Mouse (Mus musculus) adrenal gland, adult (tissue): ENCODE data around the gene Atf7ip.
A peak's percentile ranks its signal among the peaks of the same experiment; 100 is the strongest.

Source experiments
- DNase-seq, 2 experiments: peaks; one replicate each; pipeline ENCODE4 v3.0.0; 2022 to 2023; ENCODE audit warnings: low spot score in 1 of 2; ENCODE audit not compliant: inconsistent age in 2 of 2

The Atf7ip gene

DNA sequence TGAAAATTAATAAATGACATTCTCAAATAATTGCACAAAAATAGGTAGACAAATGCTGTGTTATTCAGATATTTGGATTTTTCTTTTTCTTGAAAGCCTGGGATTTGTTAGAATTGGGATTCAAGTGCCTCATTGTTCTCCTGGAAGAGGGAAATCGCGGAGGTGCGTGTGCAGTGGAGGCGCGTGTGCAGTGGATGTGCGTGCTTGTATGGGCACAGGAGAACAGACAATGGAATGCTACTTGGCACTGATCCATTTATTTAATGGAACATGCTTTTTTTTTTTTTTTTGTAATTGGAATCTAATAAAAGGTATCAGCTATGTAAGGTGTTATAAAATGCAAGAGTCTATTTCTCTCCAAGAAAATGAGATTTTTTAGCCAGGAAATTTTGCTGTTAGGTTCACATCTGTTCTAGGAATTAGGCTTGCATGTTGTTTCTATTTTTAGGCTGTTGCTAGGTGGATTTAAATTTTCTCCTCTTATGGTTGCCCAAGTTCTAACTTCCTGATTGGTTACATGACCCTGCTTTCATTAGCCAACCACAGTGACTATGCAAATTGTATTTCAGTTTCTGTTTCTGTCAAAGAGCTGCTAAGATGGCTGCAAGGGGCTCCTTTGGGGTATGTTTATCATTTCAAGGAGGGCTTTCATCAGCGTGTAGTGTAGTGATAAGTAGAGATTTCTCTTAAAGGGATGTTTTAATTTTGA, 44.8 kb downstream of the Atf7ip start:
- DNase-seq: peak in 1 of 2 experiments; percentile 58

DNA sequence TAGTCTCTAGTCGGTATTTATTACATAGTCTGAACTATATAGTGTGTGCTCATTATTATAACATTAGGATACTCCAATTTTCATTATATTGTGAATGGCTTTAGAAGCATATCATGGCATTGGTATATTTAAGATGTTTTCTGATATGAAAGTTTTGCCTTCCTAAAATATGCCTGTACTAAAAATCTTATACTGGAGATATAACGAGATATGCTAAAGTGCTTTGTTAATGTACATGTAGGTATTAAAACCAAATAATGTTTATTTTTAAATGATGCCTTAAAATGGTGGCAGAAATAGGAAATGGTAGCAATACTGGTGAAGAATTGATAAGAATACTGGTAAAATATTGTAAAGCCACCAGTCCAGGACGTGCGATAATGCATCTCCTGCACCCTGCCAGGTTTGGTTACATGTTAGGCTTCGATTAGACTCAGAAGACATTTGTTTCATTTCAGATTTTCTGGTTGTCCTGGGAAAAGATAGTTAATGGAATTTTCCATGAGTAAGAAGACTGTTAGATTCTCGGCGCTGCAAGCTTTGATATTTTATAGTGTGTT, 45.7 kb downstream of the Atf7ip start:
- no peak for DNase-seq

DNA sequence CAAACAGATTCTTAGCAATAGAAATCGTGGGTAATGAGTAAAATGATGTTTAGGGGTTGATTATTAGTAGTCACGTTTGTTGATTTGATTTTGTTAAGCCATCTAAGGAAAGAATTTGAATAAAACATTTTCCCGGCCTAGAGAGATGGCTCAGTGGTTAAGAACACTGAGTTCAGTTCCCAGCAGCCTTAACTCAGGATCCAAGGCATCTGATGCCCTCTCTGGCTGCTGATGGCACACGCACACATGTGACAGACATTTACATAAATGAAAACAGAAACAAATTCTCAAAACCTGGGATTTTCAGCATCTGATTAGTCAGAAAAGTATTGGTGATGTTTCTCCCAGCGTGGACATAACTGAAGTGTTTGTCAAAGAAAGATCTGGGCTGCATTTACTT, 47.2 kb downstream of the Atf7ip start:
- DNase-seq: no peak

DNA sequence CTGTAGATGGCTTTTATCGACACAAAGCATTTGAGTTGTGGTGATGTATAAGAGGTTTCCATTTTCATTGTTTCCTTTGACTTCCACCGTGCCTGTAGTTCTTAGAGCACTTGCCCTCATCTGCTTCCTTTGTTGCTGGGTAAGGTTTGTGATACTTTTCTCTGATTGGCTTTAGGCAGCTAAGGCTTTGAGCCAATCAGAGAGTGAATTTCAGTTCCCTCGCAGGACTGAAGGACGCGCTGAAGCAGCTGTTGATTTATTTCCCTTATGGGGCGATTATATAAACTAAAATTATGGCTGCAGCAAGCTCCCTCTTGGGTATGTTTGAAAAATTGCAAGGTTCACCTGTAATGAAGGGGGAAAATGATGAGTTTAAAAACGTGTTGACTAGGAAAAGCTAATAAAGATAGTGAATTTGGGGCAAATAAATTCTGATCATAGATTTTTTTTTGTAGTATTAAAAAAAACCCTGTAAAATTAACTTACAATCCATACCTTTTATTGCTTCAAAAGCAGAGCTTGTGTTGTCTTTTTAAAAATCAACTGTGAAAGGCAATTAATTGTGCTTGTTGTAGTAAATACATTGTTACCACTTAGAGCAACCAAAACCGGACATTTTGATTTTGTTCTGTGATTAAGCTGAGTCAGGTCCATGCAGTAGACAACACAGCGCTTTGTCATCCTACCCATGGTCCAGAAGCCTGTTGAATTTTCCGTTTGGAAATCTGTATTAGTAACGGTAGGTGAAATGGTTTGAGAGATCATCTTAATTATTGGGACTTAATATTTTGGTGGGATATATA, 48.0 kb downstream of the Atf7ip start:
- peak; percentile 73 to 87 for DNase-seq

DNA sequence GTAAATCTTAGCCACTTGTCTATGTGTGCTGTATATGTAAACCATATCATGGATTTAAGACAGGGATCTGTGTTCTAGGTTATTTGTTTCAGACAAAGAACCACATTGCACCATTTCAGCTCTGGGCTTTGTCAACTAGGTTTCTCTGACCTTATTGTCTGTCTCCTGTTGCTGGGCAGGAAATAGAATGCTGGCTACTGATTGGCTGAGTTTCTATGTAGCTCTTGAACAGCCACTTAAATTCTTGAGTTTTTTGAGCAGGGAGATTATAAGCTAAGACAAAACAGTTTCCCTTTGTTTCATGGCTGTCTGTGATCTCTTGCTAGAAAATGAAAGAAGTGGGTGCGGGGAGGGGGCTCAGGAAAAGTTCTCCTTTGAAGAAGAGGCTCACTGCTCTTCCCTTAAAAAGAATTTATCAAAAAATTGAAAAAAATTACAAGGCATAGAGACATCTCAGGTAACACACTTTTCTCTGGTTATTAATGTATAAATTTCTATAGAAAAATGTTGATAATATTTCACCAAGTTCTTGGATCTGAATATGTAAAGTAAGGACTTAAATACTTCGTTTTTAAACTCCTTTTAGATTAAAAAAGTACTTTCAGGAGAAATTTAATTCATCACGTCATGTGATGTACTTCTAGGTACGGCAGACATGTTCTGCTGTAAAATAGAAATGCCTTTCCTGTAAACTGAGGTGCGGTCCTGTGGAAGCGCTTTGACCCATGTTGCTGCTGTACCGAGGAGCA, 49.0 kb downstream of the Atf7ip start:
- peak; percentile 47 to 81 for DNase-seq

DNA sequence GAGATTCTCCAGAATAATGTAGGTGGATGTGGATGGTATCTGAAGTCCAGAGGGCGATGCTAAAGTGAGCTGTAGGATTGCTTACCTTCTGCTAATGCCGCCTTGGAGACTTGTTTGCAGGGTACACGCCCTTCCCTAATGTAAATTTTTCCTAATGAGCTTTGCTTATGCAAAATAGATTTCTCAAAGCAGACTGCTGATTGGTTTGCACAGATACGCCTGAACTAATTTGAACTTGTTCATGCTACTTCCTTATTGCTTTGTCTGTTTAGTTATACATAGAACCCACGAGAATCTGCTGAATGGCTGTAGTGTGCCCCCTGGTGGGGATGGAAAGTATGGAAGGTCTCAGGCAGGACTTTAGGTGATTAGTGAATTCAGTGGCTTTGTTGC, 49.6 kb downstream of the Atf7ip start:
- peak; percentile 67 to 91 for DNase-seq

DNA sequence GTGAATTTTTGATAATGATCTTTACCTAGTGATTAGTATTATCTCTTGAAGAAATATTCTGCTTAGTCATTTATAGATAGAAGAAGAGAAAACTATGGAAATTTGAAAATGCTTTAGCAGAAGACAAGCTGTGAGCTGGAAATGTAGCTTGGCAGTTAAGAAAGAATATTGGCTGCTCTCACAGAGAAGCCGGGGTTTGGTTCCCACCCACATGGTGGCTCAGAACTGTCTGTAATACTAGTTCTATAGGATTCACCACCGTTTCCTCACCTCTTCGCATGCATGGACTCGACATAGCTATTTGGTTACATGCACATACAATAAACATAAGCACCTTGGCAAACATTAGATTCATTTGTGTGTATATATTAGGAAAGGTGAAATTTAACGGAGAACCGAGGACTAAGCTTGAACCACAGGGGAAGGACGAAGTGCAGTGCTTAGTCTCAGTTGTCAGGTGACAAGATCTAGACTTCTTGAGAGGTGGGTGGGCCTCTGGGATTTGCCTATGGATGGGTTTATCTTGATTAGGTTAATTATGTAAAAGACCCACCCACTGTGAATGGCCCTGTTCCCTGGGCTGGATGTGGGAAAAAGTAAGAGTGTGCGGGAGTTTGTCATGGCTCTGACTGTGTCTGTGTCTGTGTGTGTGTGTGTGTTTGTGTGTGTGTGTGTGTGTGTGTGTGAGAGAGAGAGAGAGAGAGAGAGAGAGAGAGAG, 52.5 kb downstream of the Atf7ip start:
- DNase-seq: no peak

DNA sequence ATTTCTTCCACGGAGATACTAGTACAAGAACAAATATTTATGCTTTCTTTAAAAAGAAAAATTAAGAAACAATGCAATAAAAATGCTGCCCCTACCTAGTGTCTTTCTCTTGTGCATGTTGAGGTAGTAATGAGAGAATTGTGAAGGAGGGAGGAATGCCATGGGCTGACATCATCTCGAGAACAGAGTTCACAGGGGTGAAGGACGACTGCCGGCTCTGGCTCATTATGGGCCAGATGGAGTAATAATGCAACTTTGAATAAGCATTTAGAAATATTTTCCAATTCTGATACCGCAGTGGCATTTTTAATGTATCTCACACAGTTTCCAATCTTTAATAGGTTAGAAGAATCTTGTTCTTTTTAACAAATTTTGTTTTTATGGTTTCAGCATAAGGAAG, 60.0 kb downstream of the Atf7ip start:
- DNase-seq: peak; percentile 36 to 68

DNA sequence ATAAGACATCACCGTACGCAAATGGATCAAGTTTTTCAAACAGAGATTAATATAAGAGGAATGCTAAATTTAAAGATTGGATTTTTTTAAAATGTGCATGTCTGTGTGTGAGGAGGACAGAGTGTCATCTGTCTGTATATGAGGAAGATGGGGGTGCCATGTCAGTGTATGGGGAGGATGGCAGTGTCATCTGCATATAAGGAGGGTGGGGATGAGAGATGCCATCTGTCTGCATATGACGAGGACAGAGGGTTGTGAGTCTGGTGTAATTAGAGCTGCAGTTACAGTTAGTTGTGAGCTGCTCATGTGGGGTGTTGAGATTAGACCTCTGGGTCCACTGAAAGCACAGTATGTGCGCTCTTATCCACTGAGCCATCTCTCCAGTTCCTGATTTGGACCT, 84.8 kb downstream of the Atf7ip start:
- no peak for DNase-seq

DNA sequence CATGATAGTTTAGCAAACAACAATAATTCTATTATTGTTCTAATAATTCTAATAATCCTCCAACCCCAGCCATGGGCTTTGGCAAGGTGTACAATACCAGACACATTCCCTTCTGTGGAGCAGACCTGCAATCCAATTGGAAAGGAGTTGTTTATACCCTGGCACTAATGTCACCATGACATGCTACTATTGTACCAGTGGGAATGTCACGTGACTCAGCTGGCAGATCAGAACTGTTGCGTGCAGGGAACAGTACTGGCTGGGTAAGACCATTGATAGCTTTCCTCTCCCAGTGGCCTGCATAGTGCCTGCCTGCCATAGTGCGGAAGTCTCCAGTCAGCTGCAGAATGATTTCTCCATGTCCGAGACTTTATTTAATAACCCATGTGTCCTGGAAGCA, 88.6 kb downstream of the Atf7ip start:
- no peak for DNase-seq

DNA sequence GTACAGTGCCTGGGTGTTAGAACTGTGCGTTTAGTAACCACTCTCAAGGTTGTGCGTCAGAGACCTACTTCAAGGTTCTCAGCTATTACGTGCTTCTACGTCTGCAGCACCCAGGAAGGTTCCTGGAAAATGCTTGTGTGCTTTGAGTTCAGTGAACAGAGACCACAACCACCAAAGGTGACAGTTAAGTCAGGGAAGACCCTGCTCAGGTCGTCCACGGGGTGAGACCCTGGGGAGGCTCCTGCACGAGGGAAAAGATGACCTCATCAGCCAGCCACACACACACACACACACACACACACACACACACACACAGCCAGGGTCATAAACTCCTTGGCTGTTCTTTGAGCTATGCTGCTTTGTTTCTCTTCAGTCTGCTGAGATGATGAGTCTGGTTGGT, 96.6 kb downstream of the Atf7ip start:
- peak; percentile 23 to 66 for DNase-seq

DNA sequence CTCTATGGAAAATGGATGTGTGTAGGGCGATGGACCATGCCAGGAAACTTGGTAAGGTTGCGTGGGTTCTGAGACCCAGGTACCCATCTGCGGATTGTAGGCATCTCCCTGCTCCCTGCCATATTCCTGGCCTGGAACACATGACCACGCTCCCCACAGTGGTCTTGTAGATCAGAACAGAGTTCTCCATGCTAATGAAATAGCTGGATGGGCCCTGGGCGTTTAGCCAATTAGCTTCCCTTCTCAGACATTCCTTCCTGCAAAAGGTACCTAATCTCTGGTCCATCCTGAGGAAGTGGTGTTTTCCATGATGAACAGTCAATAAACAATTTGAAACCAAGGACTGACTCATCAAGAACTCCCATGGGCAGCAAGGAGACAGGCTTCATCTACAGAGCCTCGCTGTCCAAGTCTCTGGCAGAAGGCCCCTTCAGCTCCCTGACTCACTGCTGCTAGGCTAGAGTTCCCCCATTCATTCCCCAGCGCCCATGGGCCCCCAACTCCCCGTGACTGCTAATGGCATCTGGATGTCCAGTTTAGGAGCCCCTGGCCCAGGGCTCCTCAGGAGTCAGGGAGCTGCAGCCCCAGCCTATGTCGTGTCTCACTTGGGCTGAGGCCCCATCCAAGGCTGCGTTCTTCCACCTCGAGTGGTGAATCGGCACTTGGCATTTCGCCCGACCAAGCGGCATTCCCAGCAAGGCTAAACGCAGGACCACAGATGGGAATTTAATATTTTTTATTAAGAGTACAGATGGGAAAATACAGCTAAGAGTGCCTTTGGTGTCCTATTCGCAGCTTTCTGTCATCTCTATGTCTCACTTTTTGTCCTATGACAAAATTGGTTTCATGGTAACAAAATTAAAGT, 105.6 kb downstream of the Atf7ip start:
- DNase-seq: peak; percentile 44 to 71

DNA sequence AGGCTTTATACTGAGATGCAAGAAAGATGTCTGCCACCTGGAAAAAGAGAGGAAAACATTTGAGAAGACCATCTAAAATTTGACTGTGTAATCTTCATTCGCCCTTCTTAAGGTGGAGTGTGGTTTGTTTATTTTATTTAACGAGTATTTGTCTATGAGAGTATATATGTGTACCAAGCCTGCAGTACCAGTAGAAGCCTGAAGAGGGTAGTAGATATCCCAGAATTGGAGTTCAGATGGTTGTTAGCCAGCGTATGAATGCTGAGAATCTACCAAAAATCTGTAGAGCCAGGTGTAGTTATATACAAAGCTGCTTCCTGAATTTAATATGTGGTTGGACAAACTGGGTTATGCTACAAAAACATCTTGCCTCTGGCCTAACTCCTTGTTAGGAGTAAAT, 106.3 kb downstream of the Atf7ip start:
- DNase-seq: no peak

DNA sequence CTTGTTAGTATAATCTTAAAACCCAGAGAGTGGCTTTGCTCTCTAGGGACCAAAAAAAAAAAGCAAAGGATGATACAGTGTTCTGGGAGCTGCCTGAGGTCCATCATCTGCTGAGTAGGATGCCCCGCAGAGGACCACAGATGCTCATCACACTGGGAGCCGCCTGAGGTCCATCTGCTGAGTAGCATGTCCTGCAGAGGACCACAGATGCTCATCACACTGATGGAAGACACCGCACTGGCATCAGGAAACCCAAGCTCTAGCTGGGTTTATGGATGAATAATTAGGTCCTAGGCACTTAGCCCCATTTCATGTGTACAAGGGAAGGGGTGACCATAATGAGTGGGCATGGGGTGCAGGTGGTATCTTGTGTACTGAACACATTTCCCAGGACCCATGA, 108.2 kb downstream of the Atf7ip start:
- no peak for DNase-seq

DNA sequence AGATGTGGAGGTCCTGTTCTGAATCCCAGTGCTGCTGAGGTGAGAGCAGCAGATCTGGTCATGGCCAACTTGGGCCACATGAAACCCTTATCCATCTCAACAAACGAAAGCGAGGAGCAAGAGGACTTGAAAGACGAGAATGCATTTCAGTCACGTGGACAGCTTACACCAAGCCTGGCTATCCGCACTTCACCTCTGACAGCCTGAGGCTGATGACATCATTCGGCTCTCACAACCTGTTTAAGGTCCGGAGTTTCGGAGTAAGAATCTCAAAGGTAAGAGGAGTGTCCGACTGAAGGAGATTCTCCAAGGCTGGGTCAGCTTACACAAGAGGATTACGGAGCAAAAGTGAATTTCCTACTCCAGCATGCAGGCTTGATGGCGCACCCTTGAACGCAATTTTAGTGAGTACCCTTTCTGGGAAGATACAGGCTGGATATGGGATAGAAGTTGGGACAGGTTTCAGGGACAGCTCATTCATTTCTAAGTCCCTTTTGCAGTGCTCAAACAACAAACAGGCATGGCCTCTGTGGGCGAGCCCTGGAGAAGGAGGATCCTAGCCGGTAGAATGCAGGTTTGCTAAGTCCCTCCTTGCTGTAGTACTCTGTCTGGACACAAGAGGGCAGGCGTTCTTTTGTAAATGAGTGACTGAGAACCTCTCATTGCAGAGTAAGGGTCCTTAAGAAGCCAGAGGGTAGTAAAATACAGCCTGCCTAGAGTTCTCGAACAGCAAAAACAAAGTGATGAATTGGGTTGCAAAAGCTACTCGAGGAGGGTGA, 114.6 kb downstream of the Atf7ip start:
- DNase-seq: peak; percentile 68 to 93

DNA sequence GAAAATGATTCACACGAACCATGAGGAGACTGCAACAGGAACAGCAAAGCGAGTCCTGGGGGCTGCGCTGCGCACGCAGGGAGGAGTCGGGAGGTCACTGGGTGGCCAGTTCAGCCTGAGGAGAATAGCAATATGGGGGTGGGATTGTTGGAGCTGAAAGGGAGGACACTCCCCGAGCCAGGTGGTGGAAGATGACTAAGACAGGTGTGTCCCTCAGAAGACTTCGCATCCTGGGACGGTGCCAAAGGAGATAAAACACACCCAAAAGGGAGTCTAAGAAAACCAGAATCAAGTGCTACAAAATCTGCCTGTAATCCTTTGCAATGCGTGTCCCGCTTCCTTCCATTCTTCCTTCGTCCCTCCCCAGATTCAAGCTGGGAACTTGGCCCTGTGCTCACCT, 119.5 kb downstream of the Atf7ip start:
- no peak for DNase-seq

DNA sequence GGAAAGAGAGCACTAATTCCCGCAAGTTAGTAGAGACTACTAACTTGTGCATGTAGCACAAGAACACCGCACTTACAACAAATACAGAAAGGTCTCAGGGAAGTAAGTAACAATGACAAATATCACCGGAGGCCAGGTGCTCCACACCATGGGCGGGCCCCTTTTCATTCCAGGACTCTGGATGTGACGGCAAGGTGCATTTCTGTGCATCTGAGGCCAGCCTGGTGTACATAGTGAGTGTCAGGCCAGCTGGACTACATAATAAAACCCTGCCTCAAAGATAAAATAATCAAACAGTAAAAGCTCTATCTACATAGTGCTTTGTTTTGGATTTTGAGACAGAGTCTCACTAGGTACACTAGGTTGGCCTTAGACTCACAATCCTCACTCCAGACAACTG, 123.7 kb downstream of the Atf7ip start:
- no peak for DNase-seq

DNA sequence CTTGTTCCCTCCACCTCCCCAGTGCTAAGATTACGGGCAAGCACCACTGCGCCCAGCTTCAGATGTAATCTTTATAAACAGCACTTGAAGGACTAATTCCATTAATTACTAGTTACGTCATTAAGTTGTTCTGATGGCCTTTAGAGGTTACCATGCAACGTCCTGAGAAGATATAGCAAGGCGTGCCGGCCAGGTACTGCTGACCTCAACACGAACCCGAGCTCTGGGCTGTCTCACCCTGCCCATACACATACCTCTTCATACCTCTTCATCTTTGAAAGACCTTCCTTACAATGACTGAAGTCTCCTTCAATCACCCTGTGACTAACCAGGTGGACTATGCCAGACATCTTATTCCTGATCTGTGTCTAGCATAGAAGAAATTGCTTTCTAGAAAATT, 125.6 kb downstream of the Atf7ip start:
- no peak for DNase-seq

DNA sequence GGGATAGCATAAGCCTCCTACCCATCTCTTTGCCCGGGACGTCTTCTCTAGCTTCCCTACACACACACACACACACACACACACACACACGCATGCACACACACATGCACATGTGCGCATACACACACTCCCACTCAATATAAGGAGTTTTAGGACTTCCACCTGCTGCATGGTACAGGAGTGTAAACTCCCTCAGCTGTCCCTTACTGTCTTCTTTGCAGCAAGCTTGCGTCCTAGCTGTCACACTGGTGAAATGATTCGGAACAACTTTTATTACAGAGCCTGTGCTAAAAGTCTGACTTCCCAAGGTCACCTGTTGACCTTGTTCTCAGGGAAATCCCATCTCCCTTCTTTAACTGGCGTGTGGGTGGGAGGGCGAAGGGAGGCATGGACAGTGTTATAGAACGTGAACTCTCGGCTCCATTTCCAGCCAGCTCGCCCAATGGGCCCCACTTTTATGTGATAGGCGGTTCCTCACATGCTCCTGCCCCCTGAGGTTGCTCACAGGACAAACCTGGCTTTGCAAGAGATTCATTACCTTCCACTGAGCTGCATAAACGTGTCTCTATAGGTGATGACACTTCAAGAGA, 126.1 kb downstream of the Atf7ip start:
- DNase-seq: no peak
